Mouse (Mus musculus) bone marrow, adult 2 months (tissue): ENCODE measurements at regions not wholly inside any gene's neighbourhood (a gene's known extent, or its start where the extent isn't known, plus 50 kb on each side); places are given as distances from the start of the nearest gene placed in this dataset.

Experiments used
- H3K27ac ChIP-seq: fragments of 200-500 bp; 2 replicates; pipeline ENCODE4 v1.5.1; 2012; ENCODE audit warnings: low read depth, mild to moderate bottlenecking, control low read depth, inconsistent platforms, low read length; ENCODE audit not compliant: control insufficient read depth, poor library complexity, insufficient read depth
- H3K4me1 ChIP-seq: fragments of 200-500 bp; 2 replicates; pipeline ENCODE4 v1.6.1; 2011; ENCODE audit warnings: low read length; ENCODE audit not compliant: control insufficient read depth, insufficient read depth
- H3K4me3 ChIP-seq: fragments of 200-500 bp; replicated peaks from 2 replicates; pipeline ENCODE3; 2011; ENCODE audit warnings: mild to moderate bottlenecking, low read depth, low read length, control low read depth; ENCODE audit not compliant: control insufficient read depth
- CTCF ChIP-seq: fragments of 200-500 bp; IDR thresholded peaks from 2 replicates; pipeline ENCODE4 v1.5.1; 2011; ENCODE audit warnings: low read length, control low read depth; ENCODE audit not compliant: control insufficient read depth, insufficient read depth
- POLR2A ChIP-seq: fragments of 200-500 bp; IDR thresholded peaks from 2 replicates; pipeline ENCODE4 v1.6.1; 2011; ENCODE audit warnings: low read depth, mild to moderate bottlenecking, control low read depth, low read length, borderline replicate concordance; ENCODE audit not compliant: control insufficient read depth
- WGBS: fragments of 180-500 bp; shearing (Covaris S2); methylation state at CpG from one replicate; pipeline ENCODE4 v1.1.7; 2018; 5-methylcytosine and 5-hydroxymethylcytosine counted together

- Histone ChIP-seq H3K27ac (no peak overlapping the region), H3K4me1 (no peaks in the 10 kb centered on the region), H3K4me3 (no peak overlapping the region)
- WGBS = 82% methylated on average over 3 of the region's 3 CpGs
- TF ChIP-seq POLR2A = no peak
- no peak for TF ChIP-seq CTCF
These were observed 105.1 kb downstream of the Mtx2 start for GRCm38 (mm10) chr2:74930702-74931101.

GRCm38 (mm10) chr2:74933190-74933589 is 107.6 kb downstream of the Mtx2 start:
- no peak overlapping the region for H3K4me3 ChIP-seq
- no peak overlapping the region for H3K27ac ChIP-seq
- 63% methylated on average over 8 of the region's 8 CpGs for WGBS
- no peak for TF ChIP-seq POLR2A
- TF ChIP-seq CTCF = no peak
- H3K4me1 ChIP-seq = no peaks in the 10 kb centered on the region

GRCm38 (mm10) chr2:74933771-74934170 is 108.2 kb downstream of the Mtx2 start:
- H3K4me3 ChIP-seq = no peak overlapping the region
- no peak overlapping the region for H3K27ac ChIP-seq
- TF ChIP-seq CTCF = no peak
- TF ChIP-seq POLR2A = no peak
- no peaks in the 10 kb centered on the region for H3K4me1 ChIP-seq
- WGBS = 79% methylated on average over 1 of the region's 1 CpGs

- no peak for TF ChIP-seq CTCF
- TF ChIP-seq POLR2A = no peak
- no peaks in the 10 kb centered on the region for H3K4me1 ChIP-seq
These were observed 113.1 kb downstream of the Mtx2 start for GRCm38 (mm10) chr2:74938711-74939110.

GRCm38 (mm10) chr2:74941966-74942365 is 116.4 kb downstream of the Mtx2 start:
- 87% methylated on average over 10 of the region's 10 CpGs for WGBS
- TF ChIP-seq POLR2A (no peak), CTCF (no peak)
- H3K4me1 ChIP-seq = no peaks in the 10 kb centered on the region

More at GRCm38 (mm10) chr2:74938711-74939110, 113.1 kb downstream of the Mtx2 start:
- Histone ChIP-seq H3K4me3 (no peak overlapping the region), H3K27ac (no peak overlapping the region)
- WGBS = 80% methylated on average over 9 of the region's 9 CpGs

GRCm38 (mm10) chr2:74942611-74943198 is 117.1 kb downstream of the Mtx2 start:
- Histone ChIP-seq H3K4me3 (no peak overlapping the region), H3K27ac (no peak overlapping the region), H3K4me1 (no peaks in the 10 kb centered on the region)
- 73% methylated on average over 6 of the region's 6 CpGs for WGBS
- TF ChIP-seq POLR2A (no peak), CTCF (no peak)

More at GRCm38 (mm10) chr2:74941966-74942365, 116.4 kb downstream of the Mtx2 start:
- no peak overlapping the region for H3K27ac ChIP-seq
- H3K4me3 ChIP-seq = no peak overlapping the region

GRCm38 (mm10) chr2:74945185-74945749 is 119.7 kb downstream of the Mtx2 start:
- no peaks in the 10 kb centered on the region for H3K4me1 ChIP-seq
- no peak for TF ChIP-seq POLR2A
- no peak for TF ChIP-seq CTCF
- H3K4me3 ChIP-seq = no peak overlapping the region
- 91% methylated on average over 7 of the region's 7 CpGs for WGBS
- no peak overlapping the region for H3K27ac ChIP-seq

GRCm38 (mm10) chr2:74951401-74952260 is 126.0 kb downstream of the Mtx2 start:
- no peak overlapping the region for H3K4me3 ChIP-seq
- TF ChIP-seq CTCF (no peak), POLR2A (no peak)
- H3K4me1 ChIP-seq = no peaks in the 10 kb centered on the region
- WGBS = 83% methylated on average over 12 of the region's 12 CpGs
- H3K27ac ChIP-seq = no peak overlapping the region
